Mouse (Mus musculus) liver, embryonic 12.5 days (tissue): Measurements from ENCODE around the gene D2hgdh. TPM values are rescaled to one million over a fixed set of nuclear protein-coding genes. Genes with fewer than 3 reads are reported as not detected.

Experiments used
- ATAC-seq: fragments of 200-750 bp; cut with Nextera tagmentation; 2 replicates; pipeline ENCODE4 v1.8.0; 2017; ENCODE audit warnings: moderate number of reproducible peaks, mild to moderate bottlenecking, moderate library complexity
- H3K27ac ChIP-seq: fragments of 300-500 bp; sonication (generic); 2 replicates; pipeline ENCODE4 v1.5.1; 2016; ENCODE audit warnings: mild to moderate bottlenecking
- H3K27me3 ChIP-seq: fragments of 300-500 bp; sonication (generic); replicated peaks from 2 replicates; pipeline ENCODE4 v1.6.1; 2016; ENCODE audit warnings: mild to moderate bottlenecking, moderate library complexity
- H3K36me3 ChIP-seq: fragments of 300-500 bp; sonication (generic); 2 replicates; pipeline ENCODE4 v1.6.1; 2016; ENCODE audit warnings: mild to moderate bottlenecking, moderate library complexity
- H3K4me1 ChIP-seq: fragments of 300-500 bp; sonication (generic); 2 replicates; pipeline ENCODE4 v1.6.1; 2016
- H3K4me2 ChIP-seq: fragments of 300-500 bp; sonication (generic); 2 replicates; pipeline ENCODE4 v1.6.1; 2016; ENCODE audit warnings: mild to moderate bottlenecking, moderate library complexity
- H3K4me3 ChIP-seq: fragments of 300-500 bp; sonication (generic); 2 replicates; pipeline ENCODE4 v1.5.1; 2016; ENCODE audit warnings: mild to moderate bottlenecking, moderate library complexity
- H3K9ac ChIP-seq: fragments of 300-500 bp; sonication (generic); 2 replicates; pipeline ENCODE4 v1.6.1; 2016; ENCODE audit warnings: mild to moderate bottlenecking, moderate library complexity
- H3K9me3 ChIP-seq: fragments of 300-500 bp; sonication (generic); replicated peaks from 2 replicates; pipeline ENCODE4 v1.6.1; 2016; ENCODE audit warnings: mild to moderate bottlenecking, moderate library complexity
- WGBS: fragments of 180-500 bp; shearing (Covaris S2); methylation state at CpG from one replicate; pipeline ENCODE4 v1.1.7; 2016; ENCODE audit not compliant: insufficient replicate concordance; 5-methylcytosine and 5-hydroxymethylcytosine counted together
- polyA plus RNA-seq: library from polyadenylated mRNA; unstranded; fragments of >200 nt; fragmentation: Nextera tagmentation; extraction: Ambion mirVana; gene quantifications from 2 replicates; pipeline ENCODE4 v1.2.1, GENCODE M21; 2016

D2hgdh gene
- polyA plus RNA-seq, result 7.6 and 8.0 TPM in 2 replicates

- H3K27me3 ChIP-seq, result no peaks in the 10 kb centered on the region
- no peaks in the 10 kb centered on the region for H3K9me3 ChIP-seq
- peak within 1 kb of the TSS; percentile 88 for H3K4me2 ChIP-seq
- peaks cover 35% of the 10 kb centered on the region for H3K4me1 ChIP-seq
- 11% methylated on average over 10 of the region's 10 CpGs for WGBS
- peaks cover 22% of the 10 kb centered on the region for H3K36me3 ChIP-seq
- H3K9ac ChIP-seq, result peak within 1 kb of the TSS; percentile 73
- peak within 1 kb of the TSS; percentile 99 for H3K27ac ChIP-seq
- peak; percentile 17 for ATAC-seq
- H3K4me3 ChIP-seq, result peak within 1 kb of the TSS; percentile 65
Observed at GRCm38 (mm10) chr1:93824609-93825008, at the start of gene D2hgdh. TSS of gene D2hgdh (plus strand) at chr1:93824909.

GRCm38 (mm10) chr1:93776686-93777085, 48.0 kb upstream of the D2hgdh start:
- no peaks in the 10 kb centered on the region for H3K4me1 ChIP-seq
- peaks cover 96% of the 10 kb centered on the region for H3K36me3 ChIP-seq
- 87% methylated on average over 5 of the region's 5 CpGs for WGBS
- H3K9ac ChIP-seq, result no peak overlapping the region
- H3K27ac ChIP-seq, result no peak overlapping the region
- H3K4me3 ChIP-seq, result no peak overlapping the region
- no peak for ATAC-seq
- no peaks in the 10 kb centered on the region for H3K9me3 ChIP-seq
- H3K27me3 ChIP-seq, result no peaks in the 10 kb centered on the region
- no peak overlapping the region for H3K4me2 ChIP-seq

DNA sequence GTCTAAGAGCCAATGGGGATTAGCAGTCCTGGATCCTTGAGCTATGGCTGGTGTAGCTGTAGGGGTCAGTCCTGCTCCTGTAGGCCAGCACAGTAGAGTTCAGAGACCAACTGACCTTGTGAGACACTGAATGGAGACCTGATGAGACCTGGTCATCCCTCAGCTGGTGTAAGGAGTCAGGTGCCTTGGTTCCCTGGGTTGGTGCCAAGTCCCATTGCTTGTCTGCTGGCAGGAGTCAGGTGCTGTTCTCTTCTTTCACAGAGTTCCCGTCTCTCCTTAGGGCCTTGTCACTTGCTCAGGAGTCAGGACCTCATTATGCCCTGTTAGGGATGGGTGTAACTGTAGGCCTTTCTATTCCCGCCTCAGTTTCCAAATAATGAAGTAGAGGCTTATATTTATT, 37.8 kb upstream of the D2hgdh start:
- WGBS, result 92% methylated on average over 2 of the region's 2 CpGs
- no peak overlapping the region; the same call in 1 of the 2 replicates for H3K27ac ChIP-seq
- H3K4me2 ChIP-seq, result no peak overlapping the region
- peaks cover 100% of the 10 kb centered on the region for H3K36me3 ChIP-seq
- no peaks in the 10 kb centered on the region for H3K4me1 ChIP-seq
- no peak; the same call in 1 of the 2 replicates for ATAC-seq
- H3K9ac ChIP-seq, result no peak overlapping the region
- H3K4me3 ChIP-seq, result no peak overlapping the region
- H3K9me3 ChIP-seq, result no peaks in the 10 kb centered on the region
- H3K27me3 ChIP-seq, result no peaks in the 10 kb centered on the region

GRCm38 (mm10) chr1:93794526-93794925, 30.2 kb upstream of the D2hgdh start:
- no peaks in the 10 kb centered on the region for H3K27me3 ChIP-seq
- no peak for ATAC-seq
- 87% methylated on average over 8 of the region's 8 CpGs for WGBS
- peaks cover 100% of the 10 kb centered on the region for H3K36me3 ChIP-seq
- H3K4me1 ChIP-seq, result peaks cover 33% of the 10 kb centered on the region
- H3K4me2 ChIP-seq, result no peak overlapping the region
- H3K9me3 ChIP-seq, result no peaks in the 10 kb centered on the region
- H3K27ac ChIP-seq, result no peak overlapping the region
- no peak overlapping the region for H3K9ac ChIP-seq
- no peak overlapping the region for H3K4me3 ChIP-seq

- Histone ChIP-seq H3K27ac (no peak overlapping the region), H3K4me3 (no peak overlapping the region), H3K36me3 (peaks cover 100% of the 10 kb centered on the region), H3K4me1 (peaks cover 45% of the 10 kb centered on the region), H3K9ac (no peak overlapping the region), H3K27me3 (no peaks in the 10 kb centered on the region), H3K4me2 (no peak overlapping the region), H3K9me3 (no peaks in the 10 kb centered on the region)
- 82% methylated on average over 8 of the region's 8 CpGs for WGBS
- ATAC-seq, result no peak
Observed at GRCm38 (mm10) chr1:93795886-93796285, 28.8 kb upstream of the D2hgdh start.

- Histone ChIP-seq H3K4me3 (peak overlapping the region; percentile 83), H3K9me3 (no peaks in the 10 kb centered on the region), H3K9ac (peak overlapping the region; percentile 88), H3K4me2 (peak overlapping the region; percentile 90), H3K27ac (peak overlapping the region; percentile 99), H3K27me3 (no peaks in the 10 kb centered on the region), H3K4me1 (peaks cover 81% of the 10 kb centered on the region), H3K36me3 (peaks cover 52% of the 10 kb centered on the region)
- ATAC-seq, result no peak
- 51% methylated on average over 21 of the region's 21 CpGs for WGBS
Observed at GRCm38 (mm10) chr1:93800670-93801503, 23.8 kb upstream of the D2hgdh start.

DNA sequence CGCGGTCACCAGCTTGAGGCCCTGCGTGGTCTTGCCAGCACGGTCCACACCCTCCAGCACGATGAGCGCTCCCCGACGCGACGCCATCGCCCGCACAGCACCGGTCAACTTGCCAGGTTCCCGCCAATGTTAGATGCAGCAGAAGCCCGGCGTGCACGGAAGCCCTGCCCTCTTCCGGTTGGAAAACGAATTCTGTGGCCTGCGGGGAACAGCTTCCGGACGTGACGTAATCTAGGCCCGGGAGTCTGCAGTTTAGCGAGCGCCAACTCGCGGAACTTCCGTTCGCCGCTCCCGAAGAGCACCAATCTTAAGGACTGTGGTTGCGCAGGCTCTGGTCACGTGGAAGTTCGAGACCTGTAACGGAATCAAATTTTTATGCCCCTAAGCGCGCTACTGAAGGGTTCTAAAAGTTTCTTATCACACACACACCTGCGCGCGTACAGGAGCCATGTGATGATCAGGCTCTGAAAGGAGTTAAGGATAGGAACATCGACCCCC, 22.9 kb upstream of the D2hgdh start, which contains the start of gene Dtymk:
Gene Dtymk, minus strand, starts transcription at position 194 of the 498 bp plus-strand sequence.
- peaks cover 52% of the 10 kb centered on the region for H3K36me3 ChIP-seq
- H3K4me3 ChIP-seq, result peak within 1 kb of the TSS; percentile 83
- peak within 1 kb of the TSS; percentile 90 for H3K4me2 ChIP-seq
- no peaks in the 10 kb centered on the region for H3K9me3 ChIP-seq
- H3K27ac ChIP-seq, result peak within 1 kb of the TSS; percentile 99
- ATAC-seq, result peak; percentile 70
- 2% methylated on average over 42 of the region's 42 CpGs for WGBS
- H3K27me3 ChIP-seq, result no peaks in the 10 kb centered on the region
- peaks cover 82% of the 10 kb centered on the region for H3K4me1 ChIP-seq
- peak within 1 kb of the TSS; percentile 88 for H3K9ac ChIP-seq

- WGBS, result 50% methylated on average over 5 of the region's 5 CpGs
- Histone ChIP-seq H3K27ac (peak overlapping the region; percentile 99), H3K4me2 (peak overlapping the region; percentile 90), H3K4me3 (peak overlapping the region; percentile 83), H3K4me1 (peaks cover 73% of the 10 kb centered on the region), H3K36me3 (peaks cover 50% of the 10 kb centered on the region), H3K9ac (peak overlapping the region; percentile 88), H3K9me3 (no peaks in the 10 kb centered on the region), H3K27me3 (no peaks in the 10 kb centered on the region)
- no peak for ATAC-seq
Observed at GRCm38 (mm10) chr1:93802771-93803170, 21.9 kb upstream of the D2hgdh start.

DNA sequence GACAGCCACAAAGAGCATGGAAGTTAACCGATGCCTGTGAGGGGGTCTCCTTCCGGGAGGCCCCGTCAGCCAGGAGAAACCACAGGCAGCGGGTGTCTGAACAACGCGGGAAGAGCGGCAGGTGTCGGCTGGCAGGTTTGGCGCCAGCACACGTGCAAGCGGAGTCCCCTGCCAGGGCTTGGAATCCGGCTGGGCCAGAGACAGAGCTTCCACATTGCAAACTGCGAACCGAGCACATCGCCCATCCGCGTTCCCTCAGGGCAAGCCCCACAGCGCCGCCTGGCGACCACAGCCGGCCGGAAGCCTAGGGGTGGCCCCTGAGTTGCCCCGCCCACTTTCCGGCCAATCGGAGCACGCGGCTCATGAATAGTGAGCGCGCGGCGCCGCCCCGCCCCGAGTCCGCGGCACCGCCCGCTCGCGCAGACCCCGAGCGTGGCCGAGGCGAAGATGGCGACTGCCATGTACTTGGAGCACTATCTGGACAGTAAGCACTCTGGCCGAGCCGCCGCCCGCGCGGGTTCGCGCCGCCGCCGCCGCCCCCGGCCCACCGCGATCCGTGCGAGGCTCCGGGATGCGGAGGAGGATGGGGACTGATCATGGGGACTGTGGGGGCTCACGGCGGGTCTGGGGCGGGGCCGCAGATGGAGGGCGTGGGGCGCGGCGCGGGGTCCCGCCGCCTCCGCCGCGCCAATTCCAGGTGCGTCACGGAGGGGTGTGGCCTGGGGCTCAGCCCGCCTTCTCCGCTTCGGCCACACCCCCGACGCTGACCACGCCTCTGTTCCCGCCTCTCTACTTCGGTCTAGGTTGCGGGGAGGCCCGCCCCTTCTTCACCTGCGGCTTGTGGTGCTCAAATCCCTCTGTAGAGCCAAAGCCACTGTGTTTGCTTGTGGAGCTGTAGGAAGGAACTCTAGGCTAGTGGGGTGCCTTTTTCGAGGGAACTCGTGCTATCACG, 20.9 kb upstream of the D2hgdh start, which contains the start of gene Ing5:
Gene Ing5, plus strand, starts transcription at position 410 of the 952 bp plus-strand sequence.
- Histone ChIP-seq H3K9ac (peak within 1 kb of the TSS; percentile 88), H3K27me3 (no peaks in the 10 kb centered on the region), H3K4me1 (peaks cover 63% of the 10 kb centered on the region), H3K9me3 (no peaks in the 10 kb centered on the region), H3K4me3 (peak within 1 kb of the TSS; percentile 83), H3K4me2 (peak within 1 kb of the TSS; percentile 90), H3K36me3 (peaks cover 50% of the 10 kb centered on the region), H3K27ac (peak within 1 kb of the TSS; percentile 99)
- ATAC-seq, result peak; percentile 84
- under 1% methylated on average over 93 of the region's 94 CpGs for whole genome bisulfite sequencing

- 41% methylated on average over 4 of the region's 4 CpGs for whole genome bisulfite sequencing
- ATAC-seq, result no peak
- H3K27ac ChIP-seq, result peak overlapping the region; percentile 99
- no peaks in the 10 kb centered on the region for H3K27me3 ChIP-seq
- peak overlapping the region; percentile 88 for H3K9ac ChIP-seq
- H3K9me3 ChIP-seq, result no peaks in the 10 kb centered on the region
- peak overlapping the region; percentile 83 for H3K4me3 ChIP-seq
- peaks cover 54% of the 10 kb centered on the region for H3K4me1 ChIP-seq
- peaks cover 48% of the 10 kb centered on the region for H3K36me3 ChIP-seq
- H3K4me2 ChIP-seq, result peak overlapping the region; percentile 90
Observed at GRCm38 (mm10) chr1:93804818-93805217, 19.9 kb upstream of the D2hgdh start.

- peak overlapping the region; percentile 83 for H3K4me3 ChIP-seq
- H3K4me2 ChIP-seq, result peak overlapping the region; percentile 90
- no peak for ATAC-seq
- peaks cover 48% of the 10 kb centered on the region for H3K36me3 ChIP-seq
- no peaks in the 10 kb centered on the region for H3K9me3 ChIP-seq
- peak overlapping the region; percentile 88 for H3K9ac ChIP-seq
- peaks cover 49% of the 10 kb centered on the region for H3K4me1 ChIP-seq
- H3K27ac ChIP-seq, result peak overlapping the region; percentile 99
- 36% methylated on average over 5 of the region's 5 CpGs for WGBS
- no peaks in the 10 kb centered on the region for H3K27me3 ChIP-seq
Observed at GRCm38 (mm10) chr1:93805221-93805951, 19.3 kb upstream of the D2hgdh start.
